16 mouse cellular contexts compared by ENCODE assay signal in genomic region chr13:23502031-23502567, GRCm38 (mm10). TPM values are rescaled to one million over a fixed set of nuclear protein-coding genes. Genes with fewer than 3 reads are reported as not detected.
A peak's percentile ranks its signal among the peaks of the same experiment; 100 is the strongest.
DNase-seq lines count a peak whose midpoint lies in the region; ATAC-seq lines count a peak whose summit lies in the region.
"Had no signal": no experiment of that assay in that cellular context is flagged by ENCODE, and none has a peak within 500 bp of the region (broad histone marks: within the 10 kb centered on the region; RNA-seq: fewer than 3 reads in every experiment).

No protein-coding gene starts in this region.

- H3K4me3 ChIP-seq in heart, embryonic 15.5 days = no peak overlapping the region; the same call in 1 of the 2 replicates
- H3K4me3 ChIP-seq in neural tube, embryonic 11.5 days (ENCODE audit: low read depth, low read length) = no peak overlapping the region
- no peak overlapping the region for H3K4me3 ChIP-seq in intestine, embryonic 14.5 days (ENCODE audit: low read depth, low read length)
- H3K4me3 ChIP-seq in stomach, embryonic 16.5 days (replicated peaks; ENCODE audit: low read length) = no peak overlapping the region

- no peak for ATAC-seq in heart, embryonic 15.5 days (replicated peaks; ENCODE audit: insufficient number of reproducible peaks, insufficient read depth, low FRiP score, low read depth)
- no peak for ATAC-seq in neural tube, embryonic 11.5 days (ENCODE audit: insufficient read depth, low FRiP score, low TSS enrichment)
- ATAC-seq in intestine, embryonic 14.5 days (replicated peaks; ENCODE audit: low FRiP score, low TSS enrichment, low read depth) = no peak
- no peak for ATAC-seq in stomach, embryonic 16.5 days (ENCODE audit: insufficient read depth, low FRiP score)

- 37% methylated on average over 9 of the region's 9 CpGs for WGBS in heart, embryonic 15.5 days
- WGBS in neural tube, embryonic 11.5 days = 34% methylated on average over 9 of the region's 9 CpGs
- WGBS in intestine, embryonic 14.5 days = 42% methylated on average over 9 of the region's 9 CpGs
- 37% methylated on average over 9 of the region's 9 CpGs for WGBS in stomach, embryonic 16.5 days

- H3K9ac ChIP-seq in heart, embryonic 15.5 days = no peak overlapping the region
- H3K9ac ChIP-seq in neural tube, embryonic 11.5 days (ENCODE audit: low read length) = no peak overlapping the region
- H3K9ac ChIP-seq in intestine, embryonic 14.5 days (ENCODE audit: low read length) = no peak overlapping the region
- no peak overlapping the region for H3K9ac ChIP-seq in stomach, embryonic 16.5 days (ENCODE audit: low read length)
- H3K9ac ChIP-seq: hindbrain, embryonic 14.5 days had no signal

- no peaks in the 10 kb centered on the region for H3K36me3 ChIP-seq in heart, embryonic 15.5 days
- H3K36me3 ChIP-seq in neural tube, embryonic 11.5 days (ENCODE audit: control insufficient read depth, insufficient read depth, low read length) = no peaks in the 10 kb centered on the region
- no peaks in the 10 kb centered on the region for H3K36me3 ChIP-seq in intestine, embryonic 14.5 days (ENCODE audit: control insufficient read depth, insufficient read depth, low read length)
- no peaks in the 10 kb centered on the region for H3K36me3 ChIP-seq in stomach, embryonic 16.5 days (ENCODE audit: control insufficient read depth, insufficient read depth, low read length)
- H3K36me3 ChIP-seq: G1E had no signal

- H3K27ac ChIP-seq in heart, embryonic 15.5 days = no peak overlapping the region
- H3K27ac ChIP-seq in neural tube, embryonic 11.5 days (ENCODE audit: low read depth, low read length) = no peak overlapping the region
- no peak overlapping the region for H3K27ac ChIP-seq in intestine, embryonic 14.5 days (ENCODE audit: low read depth)
- H3K27ac ChIP-seq in stomach, embryonic 16.5 days (ENCODE audit: low read length) = no peak overlapping the region
- H3K27ac ChIP-seq: hindbrain, embryonic 14.5 days had no signal

- intact Hi-C loops in heart, postnatal 10 days (cut with DNase I) = no loop called here

- DNase-seq in heart, postnatal 10 days = no peak
- no peak for DNase-seq in neural tube, embryonic 11.5 days (ENCODE audit: low spot score)
- DNase-seq in neural tube, embryonic 10.5 days (ENCODE audit: extremely low spot score, low spot score) = no peak
- no peak for DNase-seq in intestine, embryonic 14.5 days (ENCODE audit: low spot score)
- DNase-seq in adrenal gland, adult 18-20 months (ENCODE audit: low spot score in 2 of 2) = no peak
- DNase-seq in thymus, postnatal 4 days = no peak
- DNase-seq: adrenal gland, postnatal 25 days; cerebellum, postnatal 10 days; lung, postnatal 10 days; thymus, postnatal 36 days had no signal

- H3K4me2 ChIP-seq in heart, embryonic 15.5 days = peak overlapping the region; percentile 44
- H3K4me2 ChIP-seq in neural tube, embryonic 11.5 days (ENCODE audit: low read depth) = peak overlapping the region; percentile 32
- peak overlapping the region; percentile 42 for H3K4me2 ChIP-seq in intestine, embryonic 14.5 days (ENCODE audit: low read length)
- peak overlapping the region; percentile 9 for H3K4me2 ChIP-seq in stomach, embryonic 16.5 days (ENCODE audit: low read depth, low read length)
- H3K4me2 ChIP-seq: hindbrain, embryonic 14.5 days had no signal

- H3K4me1 ChIP-seq in heart, embryonic 15.5 days (replicated peaks) = peaks cover 28% of the 10 kb centered on the region
- H3K4me1 ChIP-seq in neural tube, embryonic 11.5 days (ENCODE audit: control insufficient read depth, insufficient read depth, low read length) = peaks cover 5% of the 10 kb centered on the region; the same call in 1 of the 2 replicates
- peaks cover 24% of the 10 kb centered on the region for H3K4me1 ChIP-seq in intestine, embryonic 14.5 days (replicated peaks; ENCODE audit: control insufficient read depth, insufficient read depth, low read length)
- H3K4me1 ChIP-seq in stomach, embryonic 16.5 days (ENCODE audit: control insufficient read depth, insufficient read depth, low read length) = no peaks in the 10 kb centered on the region; the same call in 1 of the 2 replicates

- no peaks in the 10 kb centered on the region for H3K9me3 ChIP-seq in heart, embryonic 15.5 days (replicated peaks)
- H3K9me3 ChIP-seq in neural tube, embryonic 11.5 days (ENCODE audit: control insufficient read depth, low read length) = no peaks in the 10 kb centered on the region
- H3K9me3 ChIP-seq in intestine, embryonic 14.5 days (ENCODE audit: control insufficient read depth, low read length) = no peaks in the 10 kb centered on the region
- H3K9me3 ChIP-seq in stomach, embryonic 16.5 days (replicated peaks; ENCODE audit: control insufficient read depth, low read length) = no peaks in the 10 kb centered on the region
- H3K9me3 ChIP-seq: G1E had no signal

- no peaks in the 10 kb centered on the region for H3K27me3 ChIP-seq in heart, embryonic 15.5 days
- no peaks in the 10 kb centered on the region for H3K27me3 ChIP-seq in neural tube, embryonic 11.5 days (ENCODE audit: control insufficient read depth, insufficient read depth, low read length)
- H3K27me3 ChIP-seq in intestine, embryonic 14.5 days (replicated peaks; ENCODE audit: control insufficient read depth, insufficient read depth, low read length) = no peaks in the 10 kb centered on the region
- H3K27me3 ChIP-seq in stomach, embryonic 16.5 days (ENCODE audit: control insufficient read depth, insufficient read depth, low read length) = no peaks in the 10 kb centered on the region

RNA-seq across cellular contexts. Expression of gene Btn2a2, which starts 13.4 kb away (rescaled TPM):
- polyA plus RNA-seq in heart, embryonic 15.5 days (2015; fragmentation: Nextera tagmentation; extraction: Ambion mirVana) = 0.31 and 0.41 TPM in 2 replicates
- not detected for total RNA-seq in heart, postnatal 10 days (2021)
- polyA plus RNA-seq in neural tube, embryonic 11.5 days (2014; fragmentation: Nextera tagmentation; extraction: Ambion mirVana) = 0.65 and 0.81 TPM in 2 replicates
- 0.14 and 0.52 TPM in 2 replicates for polyA plus RNA-seq in intestine, embryonic 14.5 days (2014; fragmentation: Nextera tagmentation; extraction: Ambion mirVana)
- polyA plus RNA-seq in stomach, embryonic 16.5 days (2015; fragmentation: Nextera tagmentation; extraction: Ambion mirVana) = 0.14 and 0.28 TPM in 2 replicates
- total RNA-seq in adrenal gland, adult 18-20 months (2021) = not detected
- total RNA-seq: adrenal gland, postnatal 25 days had no signal
- polyA plus RNA-seq: G1E; small intestine, adult 2 months had no signal

RNA-seq across cellular contexts. Expression of gene Hist1h4h, which starts 28.8 kb away (rescaled TPM):
- 5.4 and 5.7 TPM in 2 replicates for polyA plus RNA-seq in heart, embryonic 15.5 days (2015; fragmentation: Nextera tagmentation; extraction: Ambion mirVana)
- total RNA-seq in heart, postnatal 10 days (2021) = 100 to 1,000 TPM; 743 to 812 TPM
- 3.4 and 6.8 TPM in 2 replicates for polyA plus RNA-seq in neural tube, embryonic 11.5 days (2014; fragmentation: Nextera tagmentation; extraction: Ambion mirVana)
- 6.5 and 6.9 TPM in 2 replicates for polyA plus RNA-seq in intestine, embryonic 14.5 days (2014; fragmentation: Nextera tagmentation; extraction: Ambion mirVana)
- 5.7 and 6.3 TPM in 2 replicates for polyA plus RNA-seq in stomach, embryonic 16.5 days (2015; fragmentation: Nextera tagmentation; extraction: Ambion mirVana)
- 100 to 1,000 TPM; 400 to 445 TPM for total RNA-seq in adrenal gland, adult 18-20 months (2021)

RNA-seq across cellular contexts. Expression of gene Hist1h2af, which starts 31.6 kb away (rescaled TPM):
- 2.2 and 2.6 TPM in 2 replicates for polyA plus RNA-seq in heart, embryonic 15.5 days (2015; fragmentation: Nextera tagmentation; extraction: Ambion mirVana)
- total RNA-seq in heart, postnatal 10 days (2021) = 100 to 1,000 TPM; 171 to 245 TPM
- polyA plus RNA-seq in neural tube, embryonic 11.5 days (2014; fragmentation: Nextera tagmentation; extraction: Ambion mirVana) = 1.6 and 2.1 TPM in 2 replicates
- 12.1 and 15.7 TPM in 2 replicates for polyA plus RNA-seq in intestine, embryonic 14.5 days (2014; fragmentation: Nextera tagmentation; extraction: Ambion mirVana)
- polyA plus RNA-seq in stomach, embryonic 16.5 days (2015; fragmentation: Nextera tagmentation; extraction: Ambion mirVana) = 0.74 and 3.1 TPM in 2 replicates
- 10 to 100 TPM in 1 of 2 experiments, 1 to 10 TPM in 1; 8.5 to 12.6 TPM for total RNA-seq in adrenal gland, adult 18-20 months (2021)

RNA-seq across cellular contexts. Expression of gene Hist1h3g, which starts 33.1 kb away (rescaled TPM):
- 1.6 and 3.1 TPM in 2 replicates for polyA plus RNA-seq in heart, embryonic 15.5 days (2015; fragmentation: Nextera tagmentation; extraction: Ambion mirVana)
- total RNA-seq in heart, postnatal 10 days (2021) = 10 to 100 TPM; 45.9 to 66.2 TPM
- polyA plus RNA-seq in neural tube, embryonic 11.5 days (2014; fragmentation: Nextera tagmentation; extraction: Ambion mirVana) = 3.3 and 4.3 TPM in 2 replicates
- 6.1 and 8.1 TPM in 2 replicates for polyA plus RNA-seq in intestine, embryonic 14.5 days (2014; fragmentation: Nextera tagmentation; extraction: Ambion mirVana)
- 4.7 and 6.1 TPM in 2 replicates for polyA plus RNA-seq in stomach, embryonic 16.5 days (2015; fragmentation: Nextera tagmentation; extraction: Ambion mirVana)
- 1 to 10 TPM; 3.8 to 4.7 TPM for total RNA-seq in adrenal gland, adult 18-20 months (2021)
- total RNA-seq: neutrophil, adult 5-6 weeks had no signal
- polyA plus RNA-seq: hindbrain, embryonic 14.5 days had no signal

RNA-seq across cellular contexts. Expression of gene Btn1a1, which starts 36.4 kb away (rescaled TPM):
- polyA plus RNA-seq in heart, embryonic 15.5 days (2015; fragmentation: Nextera tagmentation; extraction: Ambion mirVana) = 0.85 and 1.4 TPM in 2 replicates
- total RNA-seq in heart, postnatal 10 days (2021) = not detected
- polyA plus RNA-seq in neural tube, embryonic 11.5 days (2014; fragmentation: Nextera tagmentation; extraction: Ambion mirVana) = 0.16 TPM in 1 of 2 replicates, not detected in the other
- 0.05 and 0.11 TPM in 2 replicates for polyA plus RNA-seq in intestine, embryonic 14.5 days (2014; fragmentation: Nextera tagmentation; extraction: Ambion mirVana)
- 0.21 and 0.22 TPM in 2 replicates for polyA plus RNA-seq in stomach, embryonic 16.5 days (2015; fragmentation: Nextera tagmentation; extraction: Ambion mirVana)
- total RNA-seq in adrenal gland, adult 18-20 months (2021) = under 1 TPM in 1 of 2 experiments, not detected in 1; 0.10 TPM
- total RNA-seq: adrenal gland, postnatal 25 days; neutrophil, adult 5-6 weeks had no signal
